Mouse (Mus musculus) midbrain, embryonic 10.5 days (tissue): ENCODE data around the gene Itm2c. TPM values are rescaled to one million over a fixed set of nuclear protein-coding genes. Genes with fewer than 3 reads are reported as not detected.

Experiments
- DNase-seq: peaks from one replicate; pipeline ENCODE4 v3.0.0-alpha.2; 2017; ENCODE audit warnings: low spot score
- H3K27ac ChIP-seq: fragments of 300-500 bp; sonication (generic); replicated peaks from 2 replicates; pipeline ENCODE4 v1.5.1; 2016; ENCODE audit warnings: mild to moderate bottlenecking
- H3K27me3 ChIP-seq: fragments of 300-500 bp; sonication (generic); 2 replicates; pipeline ENCODE4 v1.6.1; 2016; ENCODE audit warnings: low read depth, mild to moderate bottlenecking; ENCODE audit not compliant: poor library complexity, severe bottlenecking
- H3K36me3 ChIP-seq: fragments of 300-500 bp; sonication (generic); 2 replicates; pipeline ENCODE4 v1.6.1; 2016; ENCODE audit warnings: mild to moderate bottlenecking, moderate library complexity
- H3K4me1 ChIP-seq: fragments of 300-500 bp; sonication (generic); 2 replicates; pipeline ENCODE4 v1.6.1; 2016
- H3K4me3 ChIP-seq: fragments of 300-500 bp; sonication (generic); 2 replicates; pipeline ENCODE4 v1.5.1; 2016; ENCODE audit warnings: mild to moderate bottlenecking, moderate library complexity
- H3K9me3 ChIP-seq: fragments of 300-500 bp; sonication (generic); replicated peaks from 2 replicates; pipeline ENCODE4 v1.6.1; 2016; ENCODE audit warnings: mild to moderate bottlenecking
- WGBS: fragments of 180-500 bp; shearing (Covaris S2); methylation state at CpG from one replicate; pipeline ENCODE4 v1.1.7; 2016; 5-methylcytosine and 5-hydroxymethylcytosine counted together
- polyA plus RNA-seq: library from polyadenylated mRNA; unstranded; fragments of >200 nt; fragmentation: Nextera tagmentation; extraction: Ambion mirVana; gene quantifications from 2 replicates; pipeline ENCODE4 v1.2.1, GENCODE M21; 2016

Itm2c gene
- polyA plus RNA-seq, 1 experiment from 2014 or later = 121 TPM

- Histone ChIP-seq H3K27ac (peak overlapping the region; percentile 73), H3K4me3 (no peak overlapping the region), H3K36me3 (no peaks in the 10 kb centered on the region), H3K9me3 (no peaks in the 10 kb centered on the region), H3K27me3 (no peaks in the 10 kb centered on the region), H3K4me1 (peaks cover 38% of the 10 kb centered on the region)
- DNase-seq = no peak
- WGBS = 65% methylated on average over 4 of the region's 4 CpGs
Observed at GRCm38 (mm10) chr1:85928688-85929065, 34.6 kb downstream of the Itm2c start.

- no peak for DNase-seq
- WGBS = 91% methylated on average over 6 of the region's 6 CpGs
- no peak overlapping the region for H3K4me3 ChIP-seq
- peaks cover 45% of the 10 kb centered on the region for H3K4me1 ChIP-seq
- H3K9me3 ChIP-seq = no peaks in the 10 kb centered on the region
- H3K36me3 ChIP-seq = no peaks in the 10 kb centered on the region
- peaks cover under 1% of the 10 kb centered on the region; the same call in 1 of the 2 replicates for H3K27me3 ChIP-seq
- peak overlapping the region; percentile 73; the same call in 1 of the 2 replicates for H3K27ac ChIP-seq
Observed at GRCm38 (mm10) chr1:85929406-85929805, 35.3 kb downstream of the Itm2c start.

- Histone ChIP-seq H3K9me3 (no peaks in the 10 kb centered on the region), H3K27ac (0 out of 2 replicates have a peak overlapping the region, but pooled peaks have one; percentile 33), H3K4me3 (no peak overlapping the region), H3K4me1 (peaks cover 54% of the 10 kb centered on the region), H3K36me3 (no peaks in the 10 kb centered on the region), H3K27me3 (peaks cover 8% of the 10 kb centered on the region; the same call in 1 of the 2 replicates)
- no peak for DNase-seq
- 86% methylated on average over 5 of the region's 5 CpGs for WGBS
Observed at GRCm38 (mm10) chr1:85931170-85931569, 37.1 kb downstream of the Itm2c start.

- Histone ChIP-seq H3K27me3 (peaks cover 16% of the 10 kb centered on the region; the same call in 1 of the 2 replicates), H3K27ac (peak overlapping the region; percentile 80), H3K36me3 (no peaks in the 10 kb centered on the region), H3K4me1 (peaks cover 46% of the 10 kb centered on the region), H3K9me3 (no peaks in the 10 kb centered on the region), H3K4me3 (peak overlapping the region; percentile 36)
- DNase-seq = no peak
- 34% methylated on average over 7 of the region's 7 CpGs for WGBS
Observed at GRCm38 (mm10) chr1:85933226-85933625, 39.1 kb downstream of the Itm2c start.

GRCm38 (mm10) chr1:85933631-85934465 lies 39.8 kb downstream of the Itm2c start:
- Histone ChIP-seq H3K27me3 (peaks cover 16% of the 10 kb centered on the region; the same call in 1 of the 2 replicates), H3K4me1 (peaks cover 40% of the 10 kb centered on the region), H3K27ac (peak overlapping the region; percentile 80), H3K9me3 (no peaks in the 10 kb centered on the region), H3K36me3 (no peaks in the 10 kb centered on the region), H3K4me3 (peak overlapping the region; percentile 36)
- WGBS = 17% methylated on average over 11 of the region's 11 CpGs
- DNase-seq = peak; percentile 57

- Histone ChIP-seq H3K36me3 (no peaks in the 10 kb centered on the region), H3K27me3 (peaks cover 16% of the 10 kb centered on the region; the same call in 1 of the 2 replicates), H3K9me3 (no peaks in the 10 kb centered on the region), H3K27ac (peak overlapping the region; percentile 80; the same call in 1 of the 2 replicates), H3K4me3 (no peak overlapping the region), H3K4me1 (peaks cover 35% of the 10 kb centered on the region)
- WGBS = 15% methylated on average over 7 of the region's 7 CpGs
- no peak for DNase-seq
Observed at GRCm38 (mm10) chr1:85934560-85934959, 40.5 kb downstream of the Itm2c start.

- DNase-seq = peak; percentile 59
Observed at GRCm38 (mm10) chr1:85935148-85935852, 41.2 kb downstream of the Itm2c start.

GRCm38 (mm10) chr1:85936265-85936664 lies 42.2 kb downstream of the Itm2c start:
- Histone ChIP-seq H3K9me3 (no peaks in the 10 kb centered on the region), H3K4me1 (peaks cover 42% of the 10 kb centered on the region), H3K27me3 (peaks cover 16% of the 10 kb centered on the region; the same call in 1 of the 2 replicates), H3K27ac (no peak overlapping the region; the same call in 1 of the 2 replicates), H3K36me3 (no peaks in the 10 kb centered on the region), H3K4me3 (no peak overlapping the region)
- DNase-seq = no peak
- WGBS = 88% methylated on average over 6 of the region's 6 CpGs

More at GRCm38 (mm10) chr1:85935148-85935852, 41.2 kb downstream of the Itm2c start:
- Histone ChIP-seq H3K27ac (no peak overlapping the region), H3K4me3 (no peak overlapping the region), H3K9me3 (no peaks in the 10 kb centered on the region), H3K4me1 (peaks cover 42% of the 10 kb centered on the region), H3K27me3 (peaks cover 16% of the 10 kb centered on the region; the same call in 1 of the 2 replicates), H3K36me3 (no peaks in the 10 kb centered on the region)
- 47% methylated on average over 8 of the region's 8 CpGs for WGBS

GRCm38 (mm10) chr1:85937323-85937722 lies 43.2 kb downstream of the Itm2c start:
- Histone ChIP-seq H3K27me3 (peaks cover 16% of the 10 kb centered on the region; the same call in 1 of the 2 replicates), H3K9me3 (no peaks in the 10 kb centered on the region), H3K36me3 (no peaks in the 10 kb centered on the region), H3K27ac (no peak overlapping the region), H3K4me1 (peaks cover 36% of the 10 kb centered on the region), H3K4me3 (no peak overlapping the region)
- WGBS = 88% methylated on average over 1 of the region's 1 CpGs
- DNase-seq = no peak

- H3K9me3 ChIP-seq = no peaks in the 10 kb centered on the region
- H3K4me1 ChIP-seq = peaks cover 7% of the 10 kb centered on the region; the same call in 1 of the 2 replicates
- 87% methylated on average over 8 of the region's 8 CpGs for WGBS
- no peak overlapping the region for H3K4me3 ChIP-seq
- no peak for DNase-seq
- H3K27ac ChIP-seq = no peak overlapping the region
- H3K27me3 ChIP-seq = no peaks in the 10 kb centered on the region
- H3K36me3 ChIP-seq = no peaks in the 10 kb centered on the region
Observed at GRCm38 (mm10) chr1:85942318-85942717, 48.2 kb downstream of the Itm2c start.

GRCm38 (mm10) chr1:85949085-85949684 lies 55.1 kb downstream of the Itm2c start:
- WGBS = 88% methylated on average over 2 of the region's 2 CpGs
- DNase-seq = no peak

GRCm38 (mm10) chr1:85955150-85955549 lies 61.1 kb downstream of the Itm2c start:
- H3K36me3 ChIP-seq = no peaks in the 10 kb centered on the region
- H3K4me3 ChIP-seq = no peak overlapping the region
- H3K27me3 ChIP-seq = no peaks in the 10 kb centered on the region
- no peak overlapping the region for H3K27ac ChIP-seq
- H3K9me3 ChIP-seq = no peaks in the 10 kb centered on the region
- no peak for DNase-seq
- 89% methylated on average over 3 of the region's 3 CpGs for WGBS
- H3K4me1 ChIP-seq = peaks cover 9% of the 10 kb centered on the region

More at GRCm38 (mm10) chr1:85949085-85949684, 55.1 kb downstream of the Itm2c start:
- Histone ChIP-seq H3K27ac (no peak overlapping the region), H3K4me3 (no peak overlapping the region), H3K9me3 (no peaks in the 10 kb centered on the region), H3K27me3 (no peaks in the 10 kb centered on the region), H3K36me3 (no peaks in the 10 kb centered on the region), H3K4me1 (no peaks in the 10 kb centered on the region)
